Mouse (Mus musculus): ENCODE results near the gene Neto2. TPM values are rescaled to one million over a fixed set of nuclear protein-coding genes. Genes with fewer than 3 reads are reported as not detected.

The Neto2 gene
- 3.3 and 3.5 TPM in 2 replicates for polyA plus RNA-seq (2015; fragmentation: Nextera tagmentation; extraction: Ambion mirVana)

DNA sequence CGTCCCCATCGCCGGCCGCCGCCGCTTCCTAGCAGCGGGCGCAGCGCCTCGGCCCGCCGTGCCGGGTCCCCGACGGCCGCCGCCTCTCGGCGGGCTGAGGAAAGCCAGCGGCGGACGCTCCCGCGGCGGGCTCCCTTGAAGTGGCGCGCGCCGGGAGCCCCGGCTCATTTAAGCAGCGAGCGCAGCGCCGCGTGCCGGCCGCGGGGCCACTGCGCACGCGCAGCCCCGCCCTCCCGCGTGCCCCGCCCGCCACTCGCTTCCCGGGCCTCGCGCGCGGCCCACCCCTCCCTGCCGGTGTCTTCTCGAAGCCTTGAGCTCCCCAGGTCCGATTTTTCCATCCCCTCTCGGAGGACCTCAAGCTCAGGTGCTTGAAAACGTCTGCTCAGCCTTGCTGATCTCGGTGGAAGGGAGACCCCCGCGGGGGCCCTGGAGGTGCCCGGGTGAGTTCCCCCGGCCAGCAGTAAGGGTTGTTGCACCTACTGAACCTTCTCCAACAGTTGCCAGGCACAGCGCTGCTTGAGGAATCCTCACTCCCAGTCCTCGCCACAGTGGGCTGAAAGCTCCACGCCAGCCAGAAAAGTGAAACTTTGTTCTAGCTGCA lies at the start of gene Neto2:
Neto2 (minus strand) TSS at position 174 of the 601 bp plus-strand sequence.
- peak; percentile 90 for ATAC-seq (replicated peaks; ENCODE audit: insufficient number of reproducible peaks, insufficient read depth, low FRiP score, low read depth)
- Histone ChIP-seq H3K27me3 (peaks cover 18% of the 10 kb centered on the region), H3K36me3 (no peaks in the 10 kb centered on the region), H3K9me3 (replicated peaks) (no peaks in the 10 kb centered on the region), H3K27ac (peak within 1 kb of the TSS; percentile 74), H3K4me1 (replicated peaks) (peaks cover 11% of the 10 kb centered on the region), H3K9ac (peak within 1 kb of the TSS; percentile 72), H3K4me3 (peak within 1 kb of the TSS; percentile 84), H3K4me2 (peak within 1 kb of the TSS; percentile 100)
- WGBS: 5% methylated on average over 52 of the region's 65 CpGs

DNA sequence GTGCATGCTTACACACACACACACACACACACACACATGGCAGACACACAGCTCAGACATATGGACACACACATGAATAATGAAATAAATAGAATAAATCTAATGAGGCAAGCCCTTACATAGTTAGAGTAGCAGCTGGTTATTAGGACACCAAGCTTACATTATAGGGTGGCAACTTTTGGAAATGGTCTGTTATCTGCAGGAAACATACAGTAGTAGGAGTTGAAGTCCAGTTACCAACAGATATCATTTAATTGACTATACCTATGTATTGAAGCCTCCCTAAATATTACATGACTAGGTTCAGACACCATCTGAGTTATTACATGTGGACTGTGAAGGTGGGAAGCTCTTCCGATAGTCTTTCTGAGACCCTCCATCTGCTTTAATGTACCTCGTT lies 44.3 kb upstream of the Neto2 start:
- no peaks in the 10 kb centered on the region for H3K27me3 ChIP-seq
- no peak overlapping the region for H3K9ac ChIP-seq
- H3K4me2 ChIP-seq: no peak overlapping the region
- no peaks in the 10 kb centered on the region for H3K9me3 ChIP-seq (replicated peaks)
- ATAC-seq (replicated peaks; ENCODE audit: insufficient number of reproducible peaks, insufficient read depth, low FRiP score, low read depth): no peak
- no peak overlapping the region for H3K4me3 ChIP-seq
- H3K27ac ChIP-seq: no peak overlapping the region
- 93% methylated on average over 2 of the region's 2 CpGs for WGBS
- no peaks in the 10 kb centered on the region for H3K36me3 ChIP-seq
- no peaks in the 10 kb centered on the region for H3K4me1 ChIP-seq (replicated peaks)

- H3K27ac ChIP-seq: peak overlapping the region; percentile 56
- no peaks in the 10 kb centered on the region for H3K27me3 ChIP-seq
- H3K9me3 ChIP-seq (replicated peaks): no peaks in the 10 kb centered on the region
- H3K4me2 ChIP-seq: no peak overlapping the region
- no peak overlapping the region for H3K4me3 ChIP-seq
- H3K9ac ChIP-seq: no peak overlapping the region
- 60% methylated on average over 3 of the region's 3 CpGs for WGBS
- H3K4me1 ChIP-seq (replicated peaks): peaks cover 6% of the 10 kb centered on the region
- H3K36me3 ChIP-seq: peaks cover 3% of the 10 kb centered on the region
- ATAC-seq (replicated peaks; ENCODE audit: insufficient number of reproducible peaks, insufficient read depth, low FRiP score, low read depth): peak; percentile 62; the same call in 1 of the 2 replicates
These were observed 29.8 kb upstream of the Neto2 start for GRCm38 (mm10) chr8:85730545-85730944.

DNA sequence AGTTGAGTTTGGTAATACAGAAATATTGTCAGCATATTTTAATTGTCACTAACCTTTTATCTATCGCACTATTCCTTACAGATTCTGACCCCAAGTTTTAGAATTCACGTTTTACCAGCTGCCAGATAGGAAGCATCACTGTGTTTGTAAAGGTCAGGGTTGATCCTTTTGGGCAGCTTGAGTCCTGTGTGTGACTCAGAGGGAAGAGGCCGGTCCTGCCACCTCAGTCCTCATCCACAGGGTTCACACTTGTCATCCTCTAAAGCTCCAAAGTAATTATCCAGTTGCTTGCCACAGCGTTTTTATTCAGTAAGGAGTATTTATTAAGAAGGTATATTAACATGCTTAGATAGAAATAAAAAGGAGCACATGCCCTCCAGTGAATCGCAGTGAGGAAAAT lies 16.5 kb upstream of the Neto2 start:
- H3K4me1 ChIP-seq (replicated peaks): peaks cover 7% of the 10 kb centered on the region
- 73% methylated on average over 5 of the region's 5 CpGs for WGBS
- no peak for ATAC-seq (replicated peaks; ENCODE audit: insufficient number of reproducible peaks, insufficient read depth, low FRiP score, low read depth)

GRCm38 (mm10) chr8:85716696-85717095 lies 16.0 kb upstream of the Neto2 start:
- no peak overlapping the region for H3K4me3 ChIP-seq
- H3K36me3 ChIP-seq: no peaks in the 10 kb centered on the region
- no peaks in the 10 kb centered on the region for H3K27me3 ChIP-seq
- no peak for ATAC-seq (replicated peaks; ENCODE audit: insufficient number of reproducible peaks, insufficient read depth, low FRiP score, low read depth)
- no peak overlapping the region for H3K4me2 ChIP-seq
- no peaks in the 10 kb centered on the region for H3K9me3 ChIP-seq (replicated peaks)
- H3K9ac ChIP-seq: no peak overlapping the region
- WGBS: 93% methylated on average over 4 of the region's 4 CpGs
- H3K27ac ChIP-seq: no peak overlapping the region
- peaks cover 7% of the 10 kb centered on the region for H3K4me1 ChIP-seq (replicated peaks)

More for the DNA sequence above, 16.5 kb upstream of the Neto2 start:
- Histone ChIP-seq H3K4me3 (no peak overlapping the region), H3K9me3 (replicated peaks) (no peaks in the 10 kb centered on the region), H3K4me2 (no peak overlapping the region), H3K36me3 (no peaks in the 10 kb centered on the region), H3K9ac (no peak overlapping the region), H3K27ac (no peak overlapping the region), H3K27me3 (no peaks in the 10 kb centered on the region)

DNA sequence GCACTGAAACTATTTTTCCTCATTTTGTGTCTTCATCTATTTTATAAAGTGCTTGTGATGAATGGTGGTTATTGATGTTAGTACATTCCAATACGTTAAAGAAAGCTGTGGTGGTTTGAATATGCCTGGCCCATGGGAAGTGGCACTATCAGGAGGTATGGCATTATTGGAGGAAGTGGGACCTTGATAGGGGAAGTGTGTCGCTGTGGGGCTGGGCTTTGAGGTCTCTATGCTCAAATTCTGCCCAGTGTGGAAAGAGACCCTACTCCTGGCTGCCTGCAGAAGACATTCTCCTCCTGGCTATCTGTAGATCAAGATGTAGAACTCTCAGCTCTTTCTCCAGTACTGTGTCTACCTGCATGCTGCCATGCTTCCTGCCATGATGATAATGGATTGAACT lies 6.3 kb upstream of the Neto2 start:
- Histone ChIP-seq H3K36me3 (no peaks in the 10 kb centered on the region), H3K9ac (no peak overlapping the region), H3K9me3 (replicated peaks) (no peaks in the 10 kb centered on the region), H3K4me3 (no peak overlapping the region), H3K4me1 (replicated peaks) (no peaks in the 10 kb centered on the region), H3K27ac (no peak overlapping the region), H3K4me2 (no peak overlapping the region), H3K27me3 (peaks cover 8% of the 10 kb centered on the region)
- 70% methylated on average over 2 of the region's 2 CpGs for WGBS
- ATAC-seq (replicated peaks; ENCODE audit: insufficient number of reproducible peaks, insufficient read depth, low FRiP score, low read depth): no peak

DNA sequence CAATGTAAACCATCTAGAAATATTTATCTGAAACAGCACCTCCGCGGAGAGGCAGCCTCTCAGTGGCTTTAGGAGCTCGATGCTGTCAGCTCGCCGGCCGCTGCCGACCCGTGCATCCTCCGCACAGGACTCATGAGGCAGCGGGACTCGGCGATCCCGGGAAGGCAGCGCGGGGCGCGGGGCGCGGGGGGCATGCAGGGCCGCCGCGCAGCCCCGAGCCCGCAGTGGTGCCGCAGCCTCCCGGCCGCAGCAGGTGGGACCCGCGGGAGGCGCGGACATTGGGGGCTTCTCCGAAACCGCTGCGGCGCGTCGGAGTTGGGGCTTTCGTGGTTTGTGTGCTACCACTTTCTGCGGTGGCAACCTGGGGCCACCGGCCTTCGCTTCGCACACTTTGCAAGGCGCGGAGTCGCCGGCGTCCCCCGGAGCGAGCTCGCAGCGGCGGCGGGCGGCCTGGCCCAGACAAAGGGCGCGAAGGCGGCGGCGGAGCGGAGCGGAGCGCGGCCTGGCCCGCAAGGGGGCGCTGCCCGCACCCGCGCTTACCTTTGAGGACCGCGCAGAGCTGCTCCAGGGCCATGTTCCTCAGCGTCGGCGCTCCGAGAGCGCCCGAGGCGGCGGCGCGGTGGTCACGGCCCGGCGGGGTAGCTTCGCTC lies 498 bp downstream of the Neto2 start:
- Histone ChIP-seq H3K9me3 (replicated peaks) (no peaks in the 10 kb centered on the region), H3K9ac (peak overlapping the region; percentile 72), H3K36me3 (no peaks in the 10 kb centered on the region), H3K27me3 (peaks cover 18% of the 10 kb centered on the region), H3K27ac (peak overlapping the region; percentile 74), H3K4me1 (replicated peaks) (peaks cover 11% of the 10 kb centered on the region), H3K4me3 (peak overlapping the region; percentile 84), H3K4me2 (peak overlapping the region; percentile 100)
- peak; percentile 91 for ATAC-seq (replicated peaks; ENCODE audit: insufficient number of reproducible peaks, insufficient read depth, low FRiP score, low read depth)
- WGBS: under 1% methylated on average over 74 of the region's 84 CpGs

- Histone ChIP-seq H3K27me3 (peaks cover 18% of the 10 kb centered on the region), H3K4me1 (replicated peaks) (peaks cover 11% of the 10 kb centered on the region), H3K27ac (no peak overlapping the region), H3K9ac (no peak overlapping the region), H3K4me3 (no peak overlapping the region), H3K36me3 (no peaks in the 10 kb centered on the region), H3K9me3 (replicated peaks) (no peaks in the 10 kb centered on the region), H3K4me2 (peak overlapping the region; percentile 39)
- WGBS: 1% methylated on average over 6 of the region's 6 CpGs
- ATAC-seq (replicated peaks; ENCODE audit: insufficient number of reproducible peaks, insufficient read depth, low FRiP score, low read depth): no peak
These were observed 1.7 kb downstream of the Neto2 start for GRCm38 (mm10) chr8:85699051-85699450.

GRCm38 (mm10) chr8:85665146-85665545 lies 35.6 kb downstream of the Neto2 start:
- Histone ChIP-seq H3K4me3 (no peak overlapping the region), H3K4me1 (replicated peaks) (no peaks in the 10 kb centered on the region), H3K4me2 (no peak overlapping the region), H3K27me3 (no peaks in the 10 kb centered on the region), H3K27ac (no peak overlapping the region), H3K9ac (no peak overlapping the region), H3K36me3 (no peaks in the 10 kb centered on the region), H3K9me3 (replicated peaks) (no peaks in the 10 kb centered on the region)
- no peak for ATAC-seq (replicated peaks; ENCODE audit: insufficient number of reproducible peaks, insufficient read depth, low FRiP score, low read depth)

DNA sequence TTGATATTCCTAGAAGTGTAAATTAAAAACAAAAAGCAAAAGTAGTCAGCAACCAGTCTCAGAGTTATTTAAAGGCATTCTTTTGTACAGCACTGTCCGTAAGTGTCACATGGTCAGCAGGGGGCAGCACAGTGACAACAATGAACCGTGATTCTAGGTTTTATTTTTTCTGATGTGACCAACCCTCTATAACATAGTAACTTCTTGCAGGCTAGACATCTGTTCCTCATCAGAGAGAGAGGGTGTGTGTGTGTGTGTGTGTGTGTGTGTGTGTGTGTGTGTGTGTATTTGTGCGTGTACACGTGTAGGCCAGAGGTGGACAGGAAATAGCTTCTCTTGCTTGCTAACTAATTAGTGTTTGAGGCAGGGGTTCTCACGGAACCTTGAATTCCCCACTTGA lies 38.7 kb downstream of the Neto2 start:
- ATAC-seq (replicated peaks; ENCODE audit: insufficient number of reproducible peaks, insufficient read depth, low FRiP score, low read depth): no peak
- no peak overlapping the region for H3K4me3 ChIP-seq
- H3K27ac ChIP-seq: no peak overlapping the region
- no peaks in the 10 kb centered on the region for H3K4me1 ChIP-seq (replicated peaks)
- no peaks in the 10 kb centered on the region for H3K27me3 ChIP-seq
- no peaks in the 10 kb centered on the region for H3K36me3 ChIP-seq
- H3K9ac ChIP-seq: no peak overlapping the region
- 59% methylated on average over 5 of the region's 5 CpGs for whole genome bisulfite sequencing
- no peaks in the 10 kb centered on the region for H3K9me3 ChIP-seq (replicated peaks)
- no peak overlapping the region for H3K4me2 ChIP-seq

DNA sequence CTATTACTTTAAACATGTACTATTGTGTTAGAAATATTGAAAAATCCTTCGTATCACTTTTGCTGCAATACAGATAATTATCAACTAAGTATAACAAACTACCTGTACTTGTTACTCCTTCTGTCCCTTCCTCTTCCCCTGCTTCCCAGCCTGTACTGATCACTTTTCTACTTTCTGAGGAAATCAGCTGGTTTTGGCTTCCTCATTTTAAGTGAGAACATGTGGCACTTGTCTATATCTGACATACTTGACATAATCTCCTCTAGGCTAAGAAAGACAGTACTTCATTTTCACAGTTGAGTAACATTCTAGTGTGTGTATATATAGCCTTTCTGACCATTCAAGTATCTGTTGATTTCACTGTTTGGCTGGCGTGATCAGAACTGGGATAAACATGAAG lies 49.5 kb downstream of the Neto2 start:
- ATAC-seq (replicated peaks; ENCODE audit: insufficient number of reproducible peaks, insufficient read depth, low FRiP score, low read depth): no peak
- Histone ChIP-seq H3K36me3 (no peaks in the 10 kb centered on the region), H3K4me1 (replicated peaks) (no peaks in the 10 kb centered on the region), H3K27me3 (no peaks in the 10 kb centered on the region), H3K9ac (no peak overlapping the region), H3K27ac (no peak overlapping the region), H3K9me3 (replicated peaks) (no peaks in the 10 kb centered on the region), H3K4me2 (no peak overlapping the region), H3K4me3 (no peak overlapping the region)
- WGBS: 68% methylated on average over 2 of the region's 2 CpGs

GRCm38 (mm10) chr8:85648553-85648952 lies 52.2 kb downstream of the Neto2 start:
- no peak overlapping the region for H3K9ac ChIP-seq
- H3K4me2 ChIP-seq: no peak overlapping the region
- no peaks in the 10 kb centered on the region for H3K36me3 ChIP-seq
- no peak overlapping the region for H3K4me3 ChIP-seq
- H3K27me3 ChIP-seq: no peaks in the 10 kb centered on the region
- no peak overlapping the region for H3K27ac ChIP-seq
- no peaks in the 10 kb centered on the region for H3K9me3 ChIP-seq (replicated peaks)
- H3K4me1 ChIP-seq (replicated peaks): no peaks in the 10 kb centered on the region
- no peak for ATAC-seq (replicated peaks; ENCODE audit: insufficient number of reproducible peaks, insufficient read depth, low FRiP score, low read depth)

All from heart, embryonic 15.5 days (tissue).